8 mouse cellular contexts compared by ENCODE assay signal in genomic region chr12:3571787-3572580, GRCm38 (mm10). TPM values are rescaled to one million over a fixed set of nuclear protein-coding genes. Genes with fewer than 3 reads are reported as not detected.
DNase-seq lines count a peak whose midpoint lies in the region; ATAC-seq lines count a peak whose summit lies in the region.

Dtnb (plus strand) TSS chr12:3572381.

- peak within 1 kb of the TSS; percentile 95 for H3K27ac ChIP-seq in hindbrain, embryonic 10.5 days

- peaks cover 4% of the 10 kb centered on the region; the same call in 1 of the 2 replicates for H3K27me3 ChIP-seq in hindbrain, embryonic 10.5 days (ENCODE audit: insufficient read depth, poor library complexity, severe bottlenecking)

- H3K4me1 ChIP-seq in hindbrain, embryonic 10.5 days (replicated peaks) = peaks cover 18% of the 10 kb centered on the region

- no peaks in the 10 kb centered on the region for H3K36me3 ChIP-seq in hindbrain, embryonic 10.5 days

- ATAC-seq in frontal cortex, adult (ENCODE audit: low TSS enrichment) = peak; percentile 21

- 2% methylated on average over 69 of the region's 85 CpGs for WGBS in hindbrain, embryonic 10.5 days

- peak; percentile 78 for DNase-seq in MN1 (ENCODE audit: low spot score)
- DNase-seq in cerebellum, adult 9-10 months = peak; percentile 82
- no peak for DNase-seq in hindbrain, embryonic 10.5 days (ENCODE audit: low spot score)
- DNase-seq in layer of hippocampus, postnatal 14 days (ENCODE audit: low spot score in 2 of 2) = peak in 1 of 2 experiments; percentile 62
- DNase-seq in lung, postnatal 14 days = peak; percentile 74
- peak; percentile 65 for DNase-seq in retina, adult 2 months (ENCODE audit: low read depth, low spot score)
- peak; percentile 77 to 82 for DNase-seq in thymus, postnatal 36 days

- no peaks in the 10 kb centered on the region for H3K9me3 ChIP-seq in hindbrain, embryonic 10.5 days

- peak within 1 kb of the TSS; percentile 90 for H3K4me3 ChIP-seq in hindbrain, embryonic 10.5 days

RNA-seq across cellular contexts. Expression of gene Dtnb, which starts in this region (rescaled TPM):
- polyA plus RNA-seq in hindbrain, embryonic 10.5 days (2016; fragmentation: Nextera tagmentation; extraction: Ambion mirVana) = 36.0 and 36.7 TPM in 2 replicates
- 100 to 1,000 TPM in 1 of 2 experiments, 10 to 100 TPM in 1; 98.7 to 116 TPM for total RNA-seq in layer of hippocampus, postnatal 14 days (2021)
